Mouse (Mus musculus): ENCODE results near the gene Rnf135. TPM values are rescaled to one million over a fixed set of nuclear protein-coding genes. Genes with fewer than 3 reads are reported as not detected.

Gene Rnf135
- polyA plus RNA-seq (2012; rRNA removed), result 10.9 and 16.3 TPM in 2 replicates

DNA sequence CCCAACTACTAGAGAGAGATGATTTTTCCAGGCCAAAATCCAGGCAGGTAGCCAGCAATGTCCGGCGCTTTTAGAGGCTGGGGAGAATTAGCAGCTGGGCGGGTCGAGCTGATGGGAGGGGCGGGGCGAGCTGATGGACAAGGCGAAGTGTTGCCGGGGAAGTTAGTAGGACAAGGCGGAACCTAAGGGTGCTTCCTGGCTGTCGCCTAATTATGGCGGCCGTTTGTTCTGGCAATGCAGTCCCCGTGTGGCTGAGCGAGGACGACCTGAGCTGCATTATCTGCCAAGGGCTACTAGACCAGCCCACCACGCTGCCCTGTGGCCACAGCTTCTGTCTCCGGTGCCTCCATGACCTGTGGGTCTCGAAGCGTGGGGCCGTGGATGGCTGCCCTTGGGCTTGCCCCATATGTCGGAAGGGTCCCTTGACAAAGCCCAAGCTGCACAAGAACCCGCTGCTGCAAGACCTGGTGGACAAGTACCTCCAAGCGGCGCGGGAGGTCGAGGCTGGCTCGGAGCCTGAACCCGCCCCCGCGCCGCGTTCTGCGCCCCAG is at the start of gene Rnf135:
TSS of gene Rnf135 (plus strand) at position 147 of the 551 bp plus-strand sequence.

DNA sequence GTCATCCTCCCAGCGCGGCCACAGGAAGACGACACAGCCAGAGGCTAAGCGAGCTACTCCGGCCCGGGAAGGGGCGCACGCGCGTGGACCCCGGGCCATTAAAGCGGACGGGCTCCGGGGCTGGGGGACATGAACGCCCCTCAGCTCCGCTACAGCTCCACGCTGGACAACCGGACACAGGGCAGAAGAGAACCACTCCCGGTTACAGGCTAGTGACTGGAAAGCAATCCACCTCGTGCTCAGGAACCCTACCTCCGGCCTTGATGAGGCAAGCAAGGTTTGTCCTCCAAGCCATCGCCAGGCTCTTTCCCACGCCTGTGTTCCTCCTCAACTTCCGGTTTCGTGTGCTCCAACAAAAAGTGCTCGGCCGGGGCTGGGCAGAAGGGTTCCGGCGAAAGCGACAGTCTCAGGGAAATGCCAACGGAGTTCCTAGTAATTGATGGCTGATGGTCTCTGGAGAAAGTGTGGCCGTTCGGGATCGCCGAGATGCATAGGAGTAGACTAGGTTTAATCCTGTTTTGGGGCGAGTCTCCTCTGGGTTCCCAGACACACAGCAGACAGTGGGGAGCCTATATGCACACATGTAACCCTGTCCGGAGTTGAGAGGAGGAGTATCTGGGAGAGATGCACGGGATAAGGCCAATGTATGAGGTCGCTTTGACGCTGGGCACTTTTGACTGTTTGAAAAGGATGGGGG is 41.7 kb upstream of the Rnf135 start, which contains the start of gene Tefm:
TSS of gene Tefm (minus strand) at position 351 of the 697 bp plus-strand sequence.

DNA sequence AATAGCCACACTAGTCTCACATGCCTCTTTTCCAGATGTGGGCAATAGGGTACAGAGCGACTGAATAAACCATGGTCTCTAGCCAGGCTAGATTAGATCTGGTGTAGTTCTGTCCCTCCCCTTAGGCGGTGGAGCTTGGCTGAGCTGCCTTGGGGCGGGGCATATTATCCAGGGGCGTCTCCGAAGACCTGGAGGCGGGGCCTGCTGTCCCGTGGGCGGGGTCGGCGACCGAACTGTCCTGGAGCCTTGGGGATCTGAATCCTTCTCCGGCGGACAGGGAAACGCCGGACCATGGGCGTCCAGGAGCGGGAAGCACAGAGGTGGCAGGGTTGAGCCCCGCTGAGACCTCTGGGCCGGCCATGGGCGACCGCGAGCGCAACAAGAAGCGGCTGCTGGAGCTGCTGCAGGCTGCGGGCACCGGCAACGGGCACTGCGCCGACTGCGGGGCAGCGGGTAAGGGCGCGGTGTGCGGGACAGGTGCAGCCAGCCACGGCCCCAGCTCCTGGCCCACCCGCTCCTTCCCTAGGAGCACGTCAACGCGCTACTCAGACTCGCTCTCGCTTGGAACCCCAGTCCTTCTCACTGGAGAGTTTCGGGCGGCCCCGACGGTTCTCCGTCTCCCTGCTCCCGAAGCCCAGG is 29.7 kb upstream of the Rnf135 start, which contains the start of gene Adap2:
TSS of gene Adap2 (plus strand) at position 249 of the 639 bp plus-strand sequence.

GRCm38 (mm10) chr11:80208860-80209800 is 25.5 kb downstream of the Rnf135 start, which contains the start of gene Rhot1:
Gene Rhot1 (plus strand): TSS chr11:80209019.

Other genes starting within 250 kb of the Rnf135 start
- 2.9 and 4.1 TPM in 2 replicates for gene Utp6, start 221.5 kb upstream of the Rnf135 start, polyA plus RNA-seq (2012; rRNA removed)
- gene Suz12, start 190.7 kb upstream of the Rnf135 start, polyA plus RNA-seq (2012; rRNA removed), result 2.8 and 3.2 TPM in 2 replicates
- 9.0 and 9.5 TPM in 2 replicates for gene Crlf3, start 102.9 kb upstream of the Rnf135 start, polyA plus RNA-seq (2012; rRNA removed)
- 0.63 and 0.67 TPM in 2 replicates for gene Atad5, start 94.5 kb upstream of the Rnf135 start, polyA plus RNA-seq (2012; rRNA removed)
- gene Tefm, start 41.7 kb upstream of the Rnf135 start, polyA plus RNA-seq (2012; rRNA removed), result 2.4 and 3.5 TPM in 2 replicates
- gene Adap2, start 29.7 kb upstream of the Rnf135 start, polyA plus RNA-seq (2012; rRNA removed), result 8.3 and 12.6 TPM in 2 replicates
- 7.1 and 9.4 TPM in 2 replicates for gene Rhot1, start 25.2 kb downstream of the Rnf135 start, polyA plus RNA-seq (2012; rRNA removed)
- gene Rhbdl3, start 117.1 kb downstream of the Rnf135 start, polyA plus RNA-seq (2012; rRNA removed), result 5.6 and 6.6 TPM in 2 replicates
- 3.5 and 4.7 TPM in 2 replicates for gene 5730455P16Rik, start 194.2 kb downstream of the Rnf135 start, polyA plus RNA-seq (2012; rRNA removed)
- gene Zfp207, start 199.4 kb downstream of the Rnf135 start, polyA plus RNA-seq (2012; rRNA removed), result 92.7 and 103 TPM in 2 replicates
- 33.1 and 54.1 TPM in 2 replicates for gene Psmd11, start 244.8 kb downstream of the Rnf135 start, polyA plus RNA-seq (2012; rRNA removed)

Data from ovary, adult 2 months (tissue).